Mouse (Mus musculus) thymus, adult 2 months (tissue): ENCODE measurements around the gene Slc18b1.

ENCODE experiments used
- CTCF ChIP-seq: fragments of 200-500 bp; IDR thresholded peaks from 2 replicates; pipeline ENCODE4 v1.5.1; 2012; ENCODE audit warnings: mild to moderate bottlenecking, control low read depth, low read length, moderate library complexity, borderline replicate concordance; ENCODE audit not compliant: control insufficient read depth, poor library complexity, insufficient read depth; ENCODE audit errors: extremely low read depth
- POLR2A ChIP-seq: fragments of 200-500 bp; IDR thresholded peaks from 2 replicates; pipeline ENCODE4 v1.6.1; 2012; ENCODE audit warnings: mild to moderate bottlenecking, low read length, control low read depth, moderate library complexity; ENCODE audit not compliant: control insufficient read depth, poor library complexity, insufficient read depth; ENCODE audit errors: extremely low read depth

DNA sequence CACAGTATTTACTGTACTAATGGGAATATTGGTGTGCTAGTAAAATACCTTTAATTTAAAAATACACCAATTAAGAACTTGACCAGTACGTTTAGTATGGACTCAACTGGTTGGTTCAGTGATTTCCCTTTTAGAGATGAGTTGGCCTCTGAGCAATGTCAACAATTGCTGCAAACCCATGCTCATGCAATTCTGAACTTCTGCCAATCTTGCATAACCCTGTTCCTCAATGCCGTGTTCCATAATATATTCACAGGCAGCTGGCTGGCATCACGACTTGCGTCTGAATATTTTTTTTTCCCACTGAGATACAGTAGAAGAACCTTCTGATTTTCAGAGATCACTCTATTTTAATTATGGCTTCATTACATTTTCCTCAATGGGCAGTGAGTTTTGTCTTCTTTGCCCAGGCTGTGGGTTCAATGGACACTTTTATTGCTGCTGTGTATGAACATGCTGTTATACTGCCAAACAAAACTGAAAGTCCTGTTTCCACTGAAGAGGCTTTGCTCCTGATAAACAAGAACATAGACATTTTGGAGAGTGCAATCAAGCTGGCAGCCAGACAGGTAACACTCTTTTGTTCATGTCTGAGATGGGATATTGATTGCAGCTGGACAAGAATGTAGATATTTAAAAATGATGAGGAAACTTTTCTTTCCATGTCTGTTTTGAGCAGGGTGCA is 54.6 kb downstream of the Slc18b1 start, which contains the start of gene Vnn3:
- TF ChIP-seq POLR2A (no peak), CTCF (no peak)
